Mouse (Mus musculus): ENCODE measurements around the gene Esr1. TPM values are rescaled to one million over a fixed set of nuclear protein-coding genes. Genes with fewer than 3 reads are reported as not detected.

Gene Esr1
- polyA plus RNA-seq, 1 experiment from 2014 or later: 0.93 TPM

GRCm38 (mm10) chr10:4996592-4996991 lies 385.2 kb downstream of the Esr1 start:
- Histone ChIP-seq H3K4me1 (ENCODE audit: control insufficient read depth in 2 of 2, insufficient read depth in 2 of 2, low read length in 2 of 2) (0 out of 4 replicates have a peak, but pooled peaks cover 2 to 3% of the 10 kb centered on the region in 2 experiments), H3K4me2 (ENCODE audit: low read length) (no peak overlapping the region), H3K27ac (replicated peaks in 1 of 2; ENCODE audit: control insufficient read depth in 1 of 2, insufficient read depth in 1 of 2, low read depth in 2 of 2, low read length in 2 of 2) (no peak overlapping the region), H3K27me3 (ENCODE audit: control insufficient read depth, insufficient read depth, low read length) (no peaks in the 10 kb centered on the region), H3K36me3 (ENCODE audit: control insufficient read depth, insufficient read depth, low read length) (no peaks in the 10 kb centered on the region), H3K9ac (ENCODE audit: low read length) (no peak overlapping the region), H3K4me3 (ENCODE audit: control insufficient read depth in 1 of 2, insufficient read depth in 1 of 2, low read depth in 1 of 2, low read length in 2 of 2) (no peak overlapping the region), H3K9me3 (ENCODE audit: control insufficient read depth, low read length) (no peaks in the 10 kb centered on the region)
- ATAC-seq (ENCODE audit: insufficient number of reproducible peaks, insufficient read depth, low FRiP score, low read depth): no peak
- 65% methylated on average over 3 of the region's 3 CpGs for WGBS

GRCm38 (mm10) chr10:5008795-5009366 lies 397.5 kb downstream of the Esr1 start:
- Histone ChIP-seq H3K27me3 (ENCODE audit: control insufficient read depth, insufficient read depth, low read length) (no peaks in the 10 kb centered on the region), H3K9me3 (ENCODE audit: control insufficient read depth, low read length) (no peaks in the 10 kb centered on the region), H3K9ac (ENCODE audit: low read length) (no peak overlapping the region), H3K36me3 (ENCODE audit: control insufficient read depth, insufficient read depth, low read length) (no peaks in the 10 kb centered on the region), H3K4me1 (ENCODE audit: control insufficient read depth in 2 of 2, insufficient read depth in 2 of 2, low read length in 2 of 2) (no peaks in the 10 kb centered on the region), H3K4me3 (ENCODE audit: control insufficient read depth in 1 of 2, insufficient read depth in 1 of 2, low read depth in 1 of 2, low read length in 2 of 2) (no peak overlapping the region), H3K4me2 (ENCODE audit: low read length) (no peak overlapping the region), H3K27ac (replicated peaks in 1 of 2; ENCODE audit: control insufficient read depth in 1 of 2, insufficient read depth in 1 of 2, low read depth in 2 of 2, low read length in 2 of 2) (no peak overlapping the region)
- 54% methylated on average over 8 of the region's 8 CpGs for WGBS
- no peak for ATAC-seq (ENCODE audit: insufficient number of reproducible peaks, insufficient read depth, low FRiP score, low read depth)

GRCm38 (mm10) chr10:5012004-5012403 lies 400.6 kb downstream of the Esr1 start:
- Histone ChIP-seq H3K9ac (ENCODE audit: low read length) (no peak overlapping the region), H3K36me3 (ENCODE audit: control insufficient read depth, insufficient read depth, low read length) (no peaks in the 10 kb centered on the region), H3K27ac (replicated peaks in 1 of 2; ENCODE audit: control insufficient read depth in 1 of 2, insufficient read depth in 1 of 2, low read depth in 2 of 2, low read length in 2 of 2) (no peak overlapping the region), H3K4me1 (ENCODE audit: control insufficient read depth in 2 of 2, insufficient read depth in 2 of 2, low read length in 2 of 2) (no peaks in the 10 kb centered on the region), H3K4me3 (ENCODE audit: control insufficient read depth in 1 of 2, insufficient read depth in 1 of 2, low read depth in 1 of 2, low read length in 2 of 2) (no peak overlapping the region), H3K4me2 (ENCODE audit: low read length) (no peak overlapping the region), H3K9me3 (ENCODE audit: control insufficient read depth, low read length) (no peaks in the 10 kb centered on the region), H3K27me3 (ENCODE audit: control insufficient read depth, insufficient read depth, low read length) (no peaks in the 10 kb centered on the region)
- ATAC-seq (ENCODE audit: insufficient number of reproducible peaks, insufficient read depth, low FRiP score, low read depth): no peak

- Histone ChIP-seq H3K4me3 (ENCODE audit: control insufficient read depth in 1 of 2, insufficient read depth in 1 of 2, low read depth in 1 of 2, low read length in 2 of 2) (no peak overlapping the region), H3K9ac (ENCODE audit: low read length) (no peak overlapping the region), H3K27me3 (ENCODE audit: control insufficient read depth, insufficient read depth, low read length) (no peaks in the 10 kb centered on the region), H3K4me2 (ENCODE audit: low read length) (no peak overlapping the region), H3K9me3 (ENCODE audit: control insufficient read depth, low read length) (no peaks in the 10 kb centered on the region), H3K27ac (replicated peaks in 1 of 2; ENCODE audit: control insufficient read depth in 1 of 2, insufficient read depth in 1 of 2, low read depth in 2 of 2, low read length in 2 of 2) (no peak overlapping the region), H3K4me1 (ENCODE audit: control insufficient read depth in 2 of 2, insufficient read depth in 2 of 2, low read length in 2 of 2) (no peaks in the 10 kb centered on the region), H3K36me3 (ENCODE audit: control insufficient read depth, insufficient read depth, low read length) (no peaks in the 10 kb centered on the region)
- no peak for ATAC-seq (ENCODE audit: insufficient number of reproducible peaks, insufficient read depth, low FRiP score, low read depth)
- WGBS: 46% methylated on average over 1 of the region's 1 CpGs
Observed at GRCm38 (mm10) chr10:5014976-5015375, 403.6 kb downstream of the Esr1 start.

- Histone ChIP-seq H3K27me3 (ENCODE audit: control insufficient read depth, insufficient read depth, low read length) (no peaks in the 10 kb centered on the region), H3K36me3 (ENCODE audit: control insufficient read depth, insufficient read depth, low read length) (peaks cover 14% of the 10 kb centered on the region), H3K9ac (ENCODE audit: low read length) (no peak overlapping the region), H3K4me1 (ENCODE audit: control insufficient read depth in 2 of 2, insufficient read depth in 2 of 2, low read length in 2 of 2) (no peaks in the 10 kb centered on the region), H3K4me2 (ENCODE audit: low read length) (no peak overlapping the region), H3K9me3 (ENCODE audit: control insufficient read depth, low read length) (no peaks in the 10 kb centered on the region), H3K27ac (replicated peaks in 1 of 2; ENCODE audit: control insufficient read depth in 1 of 2, insufficient read depth in 1 of 2, low read depth in 2 of 2, low read length in 2 of 2) (no peak overlapping the region), H3K4me3 (ENCODE audit: control insufficient read depth in 1 of 2, insufficient read depth in 1 of 2, low read depth in 1 of 2, low read length in 2 of 2) (no peak overlapping the region)
- 48% methylated on average over 1 of the region's 1 CpGs for WGBS
- no peak for ATAC-seq (ENCODE audit: insufficient number of reproducible peaks, insufficient read depth, low FRiP score, low read depth)
Observed at GRCm38 (mm10) chr10:5017148-5017547, 405.8 kb downstream of the Esr1 start.

- WGBS: 93% methylated on average over 4 of the region's 4 CpGs
- no peak overlapping the region for H3K4me3 ChIP-seq (ENCODE audit: control insufficient read depth in 1 of 2, insufficient read depth in 1 of 2, low read depth in 1 of 2, low read length in 2 of 2)
Observed at GRCm38 (mm10) chr10:5025906-5026305, 414.5 kb downstream of the Esr1 start.

GRCm38 (mm10) chr10:5027208-5027607 lies 415.8 kb downstream of the Esr1 start:
- Histone ChIP-seq H3K27me3 (ENCODE audit: control insufficient read depth, insufficient read depth, low read length) (no peaks in the 10 kb centered on the region), H3K4me2 (ENCODE audit: low read length) (no peak overlapping the region), H3K36me3 (ENCODE audit: control insufficient read depth, insufficient read depth, low read length) (peaks cover 66% of the 10 kb centered on the region), H3K4me1 (ENCODE audit: control insufficient read depth in 2 of 2, insufficient read depth in 2 of 2, low read length in 2 of 2) (no peaks in the 10 kb centered on the region), H3K27ac (replicated peaks in 1 of 2; ENCODE audit: control insufficient read depth in 1 of 2, insufficient read depth in 1 of 2, low read depth in 2 of 2, low read length in 2 of 2) (no peak overlapping the region), H3K9ac (ENCODE audit: low read length) (no peak overlapping the region), H3K4me3 (ENCODE audit: control insufficient read depth in 1 of 2, insufficient read depth in 1 of 2, low read depth in 1 of 2, low read length in 2 of 2) (no peak overlapping the region), H3K9me3 (ENCODE audit: control insufficient read depth, low read length) (no peaks in the 10 kb centered on the region)
- WGBS: 90% methylated on average over 1 of the region's 1 CpGs
- no peak for ATAC-seq (ENCODE audit: insufficient number of reproducible peaks, insufficient read depth, low FRiP score, low read depth)

More at GRCm38 (mm10) chr10:5025906-5026305, 414.5 kb downstream of the Esr1 start:
- H3K27me3 ChIP-seq (ENCODE audit: control insufficient read depth, insufficient read depth, low read length): no peaks in the 10 kb centered on the region
- no peak for ATAC-seq (ENCODE audit: insufficient number of reproducible peaks, insufficient read depth, low FRiP score, low read depth)
- no peaks in the 10 kb centered on the region for H3K4me1 ChIP-seq (ENCODE audit: control insufficient read depth in 2 of 2, insufficient read depth in 2 of 2, low read length in 2 of 2)
- H3K36me3 ChIP-seq (ENCODE audit: control insufficient read depth, insufficient read depth, low read length): peaks cover 66% of the 10 kb centered on the region
- H3K4me2 ChIP-seq (ENCODE audit: low read length): no peak overlapping the region
- no peak overlapping the region for H3K27ac ChIP-seq (replicated peaks in 1 of 2; ENCODE audit: control insufficient read depth in 1 of 2, insufficient read depth in 1 of 2, low read depth in 2 of 2, low read length in 2 of 2)
- no peaks in the 10 kb centered on the region for H3K9me3 ChIP-seq (ENCODE audit: control insufficient read depth, low read length)
- no peak overlapping the region for H3K9ac ChIP-seq (ENCODE audit: low read length)

GRCm38 (mm10) chr10:5028301-5028700 lies 416.9 kb downstream of the Esr1 start:
- H3K36me3 ChIP-seq (ENCODE audit: control insufficient read depth, insufficient read depth, low read length): peaks cover 71% of the 10 kb centered on the region
- no peak overlapping the region for H3K27ac ChIP-seq (replicated peaks in 1 of 2; ENCODE audit: control insufficient read depth in 1 of 2, insufficient read depth in 1 of 2, low read depth in 2 of 2, low read length in 2 of 2)
- WGBS: 86% methylated on average over 9 of the region's 9 CpGs
- no peaks in the 10 kb centered on the region for H3K9me3 ChIP-seq (ENCODE audit: control insufficient read depth, low read length)
- no peak for ATAC-seq (ENCODE audit: insufficient number of reproducible peaks, insufficient read depth, low FRiP score, low read depth)
- no peak overlapping the region for H3K4me3 ChIP-seq (ENCODE audit: control insufficient read depth in 1 of 2, insufficient read depth in 1 of 2, low read depth in 1 of 2, low read length in 2 of 2)
- no peaks in the 10 kb centered on the region for H3K4me1 ChIP-seq (ENCODE audit: control insufficient read depth in 2 of 2, insufficient read depth in 2 of 2, low read length in 2 of 2)
- H3K9ac ChIP-seq (ENCODE audit: low read length): no peak overlapping the region
- no peak overlapping the region for H3K4me2 ChIP-seq (ENCODE audit: low read length)
- no peaks in the 10 kb centered on the region for H3K27me3 ChIP-seq (ENCODE audit: control insufficient read depth, insufficient read depth, low read length)
